Mouse (Mus musculus) limb, embryonic 12.5 days (tissue): ENCODE results near the gene 9030025P20Rik. TPM values are rescaled to one million over a fixed set of nuclear protein-coding genes. Genes with fewer than 3 reads are reported as not detected.
"Not testable (repeated sequence)": the region's sequence is repeated elsewhere in the genome, so short reads cannot be mapped to it uniquely, and the experiment has no call there.

Source experiments
- ATAC-seq: fragments of 200-750 bp; cut with Nextera tagmentation; 2 replicates; pipeline ENCODE4 v1.8.0; 2017; ENCODE audit warnings: low read depth, moderate TSS enrichment; ENCODE audit not compliant: insufficient number of reproducible peaks, insufficient read depth, low FRiP score, low TSS enrichment
- H3K27ac ChIP-seq: fragments of 300-500 bp; sonication (generic); 2 replicates; pipeline ENCODE4 v1.5.1; 2016; ENCODE audit warnings: mild to moderate bottlenecking, moderate library complexity
- H3K27me3 ChIP-seq: fragments of 300-500 bp; sonication (generic); 2 replicates; pipeline ENCODE4 v1.6.1; 2016; ENCODE audit warnings: mild to moderate bottlenecking, moderate library complexity
- H3K36me3 ChIP-seq: fragments of 300-500 bp; sonication (generic); 2 replicates; pipeline ENCODE4 v1.6.1; 2016; ENCODE audit warnings: mild to moderate bottlenecking, moderate library complexity
- H3K4me1 ChIP-seq: fragments of 300-500 bp; sonication (generic); replicated peaks from 2 replicates; pipeline ENCODE4 v1.6.1; 2016
- H3K4me2 ChIP-seq: fragments of 300-500 bp; sonication (generic); 2 replicates; pipeline ENCODE4 v1.6.1; 2016; ENCODE audit warnings: mild to moderate bottlenecking, moderate library complexity
- H3K4me3 ChIP-seq: fragments of 300-500 bp; sonication (generic); replicated peaks from 2 replicates; pipeline ENCODE4 v1.5.1; 2016; ENCODE audit warnings: mild to moderate bottlenecking
- H3K9ac ChIP-seq: fragments of 300-500 bp; sonication (generic); replicated peaks from 2 replicates; pipeline ENCODE4 v1.6.1; 2016; ENCODE audit warnings: mild to moderate bottlenecking, moderate library complexity
- H3K9me3 ChIP-seq: fragments of 300-500 bp; sonication (generic); 2 replicates; pipeline ENCODE4 v1.6.1; 2016; ENCODE audit warnings: mild to moderate bottlenecking, moderate library complexity
- WGBS: fragments of 180-500 bp; shearing (Covaris S2); methylation state at CpG from one replicate; pipeline ENCODE4 v1.1.7; 2016; 5-methylcytosine and 5-hydroxymethylcytosine counted together
- polyA plus RNA-seq: library from polyadenylated mRNA; unstranded; fragments of >200 nt; fragmentation: Nextera tagmentation; extraction: Ambion mirVana; gene quantifications from 2 replicates; pipeline ENCODE4 v1.2.1, GENCODE M21; 2016

The 9030025P20Rik gene
- polyA plus RNA-seq, 1 experiment from 2014 or later, result 14.9 TPM

DNA sequence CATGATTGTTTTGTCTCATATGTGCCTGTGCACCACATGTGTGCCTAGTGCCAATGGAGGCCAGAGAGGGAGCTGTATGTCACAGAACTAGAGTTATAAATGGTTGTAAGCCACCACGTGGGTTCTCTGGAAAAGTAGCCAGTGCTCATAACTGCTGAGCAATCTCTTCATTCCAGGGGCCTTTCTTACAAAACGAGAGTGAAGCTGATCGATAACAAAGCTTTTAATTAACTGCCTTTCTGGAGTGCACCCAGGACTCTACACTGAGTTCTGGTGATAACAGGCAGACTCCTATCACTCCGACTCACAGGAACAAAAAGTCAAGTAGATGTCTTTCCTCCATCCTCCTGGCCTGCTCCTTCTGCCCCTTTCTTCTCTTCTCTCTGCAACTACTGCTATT, 53.1 kb downstream of the 9030025P20Rik start:
- H3K27me3 ChIP-seq, H3K9me3 ChIP-seq, H3K4me2 ChIP-seq, H3K27ac ChIP-seq, H3K9ac ChIP-seq, H3K36me3 ChIP-seq, H3K4me1 ChIP-seq, ATAC-seq, H3K4me3 ChIP-seq: not testable (repeated sequence)
- no CpG with 5 or more reads among the region's 4 CpGs for WGBS

DNA sequence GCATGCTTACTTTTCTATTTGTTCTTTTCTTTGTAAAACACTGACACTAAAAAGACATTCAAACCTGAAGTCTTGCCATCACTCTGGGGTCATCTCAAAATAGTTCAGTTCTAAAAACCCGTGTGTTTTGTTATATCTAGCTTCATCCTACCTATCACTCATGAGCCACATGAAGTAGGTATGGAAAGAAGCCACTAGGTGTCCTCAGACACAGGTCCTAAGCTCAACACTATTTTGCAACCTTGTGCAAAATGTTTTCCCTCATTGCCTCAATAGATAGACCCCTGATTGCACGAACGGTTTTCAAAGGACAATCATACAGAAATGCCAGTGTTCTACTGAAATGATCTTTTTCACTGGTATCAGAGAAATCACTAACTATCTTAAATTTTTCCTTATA, 62.2 kb downstream of the 9030025P20Rik start:
- H3K36me3 ChIP-seq, H3K9me3 ChIP-seq, H3K27me3 ChIP-seq, ATAC-seq, H3K4me1 ChIP-seq, H3K4me3 ChIP-seq, H3K9ac ChIP-seq, H3K27ac ChIP-seq, H3K4me2 ChIP-seq: not testable (repeated sequence)
- no CpG with 5 or more reads among the region's 3 CpGs for WGBS

Other genes with a start within 250 kb of the 9030025P20Rik start
- gene Wdr27, start 35.3 kb upstream of the 9030025P20Rik start, polyA plus RNA-seq, result 4.3 and 6.0 TPM in 2 replicates
- 27.3 and 29.4 TPM in 2 replicates for gene 1600012H06Rik, start 35.3 kb upstream of the 9030025P20Rik start, polyA plus RNA-seq
- 29.4 and 34.7 TPM in 2 replicates for gene Phf10, start 17.2 kb upstream of the 9030025P20Rik start, polyA plus RNA-seq
- not detected in 2 replicates for gene Gm3417, start 322 bp downstream of the 9030025P20Rik start, polyA plus RNA-seq
- 5.5 and 6.9 TPM in 2 replicates for gene Gm3435, start 31.7 kb downstream of the 9030025P20Rik start, polyA plus RNA-seq
- 104 and 111 TPM in 2 replicates for gene Ermard, start 62.7 kb downstream of the 9030025P20Rik start, polyA plus RNA-seq
- 1.4 TPM in 1 of 2 replicates, not detected in the other for gene Tcte3, start 63.0 kb downstream of the 9030025P20Rik start, polyA plus RNA-seq
- 3.6 and 4.2 TPM in 2 replicates for gene Gm3448, start 63.1 kb downstream of the 9030025P20Rik start, polyA plus RNA-seq